Mouse (Mus musculus) frontal cortex, adult 2 months (tissue): ENCODE measurements around the gene Pgf. TPM values are rescaled to one million over a fixed set of nuclear protein-coding genes. Genes with fewer than 3 reads are reported as not detected.
"Not testable (repeated sequence)": the region's sequence is repeated elsewhere in the genome, so short reads cannot be mapped to it uniquely, and the experiment has no call there.

Experiments
- DNase-seq, 2 experiments: peaks; one replicate each; pipeline ENCODE4 v3.0.0; 2022; ENCODE audit warnings: low spot score in 1 of 2; ENCODE audit errors: extremely low spot score in 1 of 2
- polyA plus RNA-seq: library from polyadenylated mRNA; depleted of rRNA; stranded (reverse); fragments of >200 nt; gene quantifications from 2 replicates; pipeline ENCODE4 v1.2.3, GENCODE M21; 2012

The Pgf gene
- polyA plus RNA-seq, 1 experiment: 4.0 TPM

GRCm38 (mm10) chr12:85159592-85159991, 18.0 kb downstream of the Pgf start:
- no peak for DNase-seq

DNA sequence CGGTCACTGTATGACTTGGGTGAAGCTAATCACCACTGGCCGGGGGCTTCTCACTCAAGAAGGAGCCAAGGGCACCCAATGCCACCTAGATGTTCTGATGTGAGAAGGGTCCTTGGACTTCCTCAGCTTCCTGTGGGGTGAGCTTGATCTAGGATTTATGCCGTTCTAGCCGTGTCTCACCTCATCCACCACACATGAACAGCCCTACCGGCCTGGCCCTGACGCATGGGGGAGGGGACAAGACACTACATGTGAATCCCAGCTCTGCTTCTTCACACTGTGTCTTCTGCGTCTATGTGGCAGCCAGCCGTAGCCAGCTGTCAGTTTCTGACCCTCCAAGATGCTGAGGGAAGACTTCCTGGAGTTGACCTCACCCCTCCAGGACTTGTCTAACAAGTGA, 18.8 kb downstream of the Pgf start:
- no peak for DNase-seq

DNA sequence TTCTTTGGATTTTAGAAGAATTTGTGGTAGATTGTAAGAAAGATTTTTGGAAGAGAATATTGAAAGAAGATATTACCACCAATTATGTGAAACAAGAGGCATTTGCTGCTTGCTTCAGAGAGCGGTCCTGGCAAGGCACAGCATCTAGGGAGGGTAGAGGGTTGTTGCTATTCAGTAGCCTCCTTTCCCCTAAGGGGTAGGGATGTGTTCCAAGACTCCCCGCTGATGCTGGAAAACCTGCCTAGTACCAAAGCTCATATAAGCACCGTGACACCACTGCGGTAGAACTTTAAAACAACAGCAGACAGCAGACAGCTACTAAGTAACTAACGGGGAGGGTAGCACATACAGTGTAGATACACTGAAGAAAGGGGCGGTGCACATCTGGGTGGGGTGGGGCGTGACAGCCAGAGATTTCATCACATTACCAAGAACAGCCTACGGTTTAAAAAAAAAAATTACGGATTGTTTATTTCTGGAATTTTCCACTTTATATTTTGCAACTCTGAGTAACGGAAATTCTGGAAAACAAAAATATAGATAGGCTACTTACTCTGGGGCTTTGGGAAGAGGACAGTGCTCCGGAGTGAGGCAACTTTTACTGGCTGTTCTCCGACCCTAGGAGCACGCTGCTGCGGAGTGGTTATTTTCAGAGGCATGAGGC, 19.7 kb downstream of the Pgf start:
- DNase-seq: no peak

- no peak for DNase-seq
Observed at GRCm38 (mm10) chr12:85156324-85156723, 21.3 kb downstream of the Pgf start.

DNA sequence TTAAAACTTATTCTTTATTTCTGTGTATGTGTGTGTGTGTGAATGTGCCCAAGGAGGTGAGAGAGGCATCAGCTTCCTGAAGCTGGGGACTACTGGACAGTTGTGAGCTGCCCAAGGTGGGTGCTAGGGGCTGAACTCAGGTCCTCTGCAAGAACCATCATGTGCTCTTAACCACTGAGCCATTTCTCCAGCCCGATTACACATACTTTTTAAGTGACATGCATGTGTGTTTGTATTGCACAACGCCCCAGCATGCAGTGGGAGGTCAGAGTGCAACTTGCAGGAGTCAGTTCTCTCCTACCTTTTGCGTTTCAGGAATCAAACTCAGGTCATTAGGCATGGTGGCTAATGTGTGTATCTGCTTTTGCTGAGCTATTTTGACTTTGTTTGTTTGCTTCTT, 24.6 kb downstream of the Pgf start:
- DNase-seq: no peak

DNA sequence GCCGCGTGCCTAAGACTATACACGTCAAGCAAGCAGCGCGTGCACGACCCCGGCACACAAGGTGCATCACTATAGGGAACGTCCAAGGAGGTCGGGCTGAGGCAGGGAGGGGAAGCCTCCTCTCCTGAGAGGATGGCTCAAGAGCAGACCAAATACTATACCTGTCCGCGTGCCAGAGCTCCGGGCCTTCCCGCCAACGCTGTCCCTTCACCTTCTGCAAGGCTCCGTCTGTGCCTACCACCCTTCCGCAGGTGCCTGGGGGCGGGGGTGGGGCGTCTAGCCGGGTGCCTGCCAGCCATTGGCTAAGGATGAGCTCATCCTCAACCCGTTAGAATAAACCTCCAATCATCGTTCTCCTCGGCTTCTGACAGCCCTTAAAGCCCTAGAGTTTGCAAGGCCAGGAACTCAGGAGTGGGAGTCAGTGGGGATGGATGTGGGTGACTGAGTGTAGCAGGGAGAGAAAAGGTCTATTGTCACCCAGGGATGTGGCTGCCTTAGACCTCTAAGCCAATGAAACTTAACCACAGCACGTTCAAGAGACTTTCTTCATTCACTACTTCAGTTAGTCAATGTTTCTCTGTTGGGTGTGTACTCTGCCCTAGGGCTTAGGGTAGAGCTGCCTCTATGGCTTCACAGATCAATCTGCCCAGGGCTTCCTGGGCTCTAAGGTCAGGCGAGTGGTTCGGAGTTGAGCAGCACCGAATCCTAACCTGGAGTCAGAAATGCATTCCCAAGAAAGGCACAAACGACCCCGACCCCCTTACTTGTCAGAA, 26.4 kb downstream of the Pgf start, which contains the start of gene Rps6kl1:
Gene Rps6kl1, minus strand, starts transcription at position 263 of the 773 bp plus-strand sequence.
- DNase-seq: peak; percentile 77 to 82

- no peak for DNase-seq
Observed at GRCm38 (mm10) chr12:85150321-85151001, 27.1 kb downstream of the Pgf start.

DNA sequence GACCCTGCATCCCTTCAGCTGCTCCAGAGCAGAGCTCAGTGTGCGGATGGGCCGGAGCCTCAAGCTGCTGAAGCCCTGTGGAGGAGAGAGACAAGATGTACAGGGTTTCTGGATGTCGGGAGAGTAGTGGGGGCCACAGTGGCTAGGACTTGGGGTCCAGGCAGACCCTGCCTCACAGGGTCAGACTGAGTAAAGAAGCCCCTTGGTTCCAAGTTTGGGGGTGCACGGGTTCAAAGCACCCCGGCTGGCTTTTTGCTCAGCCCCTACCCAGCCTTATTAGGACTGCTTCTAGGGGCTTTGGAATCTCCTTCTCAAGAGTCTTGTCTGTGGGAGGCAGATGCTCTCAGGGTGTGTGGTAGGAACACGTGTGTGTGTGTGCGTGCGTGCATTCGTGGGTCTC, 30.7 kb downstream of the Pgf start:
- no peak for DNase-seq

GRCm38 (mm10) chr12:85146355-85146754, 31.2 kb downstream of the Pgf start:
- no peak for DNase-seq

DNA sequence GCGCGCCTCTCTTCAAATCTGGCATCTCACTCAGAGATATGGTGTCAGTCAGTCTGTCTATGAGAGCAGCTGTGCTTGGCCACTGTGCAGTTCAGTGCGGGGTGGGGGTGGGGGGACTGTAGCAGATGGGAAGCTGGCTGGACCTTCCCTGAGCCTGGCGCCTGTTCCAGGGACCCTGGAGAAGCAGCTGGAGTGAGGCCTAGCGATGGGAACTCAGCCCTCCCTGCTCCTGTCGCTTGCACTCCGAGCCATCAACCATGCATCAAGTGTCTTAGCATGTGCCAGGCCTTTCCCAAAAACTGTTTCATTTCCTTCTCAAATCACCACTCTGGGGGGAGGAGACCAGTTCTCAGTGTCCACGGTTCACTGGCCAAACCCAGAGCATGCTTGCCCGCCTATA, 32.0 kb downstream of the Pgf start:
- DNase-seq: no peak

- DNase-seq: no peak
Observed at GRCm38 (mm10) chr12:85144821-85145220, 32.8 kb downstream of the Pgf start.

DNA sequence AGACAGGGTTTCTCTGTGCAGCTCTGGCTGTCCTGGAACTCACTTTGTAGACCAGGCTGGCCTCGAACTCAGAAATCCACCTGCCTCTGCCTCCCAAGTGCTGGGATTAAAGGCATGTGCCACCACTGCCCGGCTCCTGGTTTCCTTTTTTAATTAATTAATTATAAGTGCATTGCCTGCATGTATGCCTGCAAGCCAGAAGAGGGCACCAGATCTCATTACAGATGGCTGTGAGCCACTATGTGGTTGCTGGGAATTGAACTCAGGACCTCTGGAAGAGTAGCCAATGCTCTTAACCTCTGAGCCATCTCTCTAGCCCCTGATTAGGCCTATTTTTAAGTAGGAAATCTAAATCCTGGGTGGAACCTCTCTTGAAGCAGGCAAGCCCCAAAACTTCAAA, 33.3 kb downstream of the Pgf start:
- DNase-seq: not testable (repeated sequence)

GRCm38 (mm10) chr12:85142803-85143202, 34.8 kb downstream of the Pgf start:
- peak; percentile 66 to 91 for DNase-seq

DNA sequence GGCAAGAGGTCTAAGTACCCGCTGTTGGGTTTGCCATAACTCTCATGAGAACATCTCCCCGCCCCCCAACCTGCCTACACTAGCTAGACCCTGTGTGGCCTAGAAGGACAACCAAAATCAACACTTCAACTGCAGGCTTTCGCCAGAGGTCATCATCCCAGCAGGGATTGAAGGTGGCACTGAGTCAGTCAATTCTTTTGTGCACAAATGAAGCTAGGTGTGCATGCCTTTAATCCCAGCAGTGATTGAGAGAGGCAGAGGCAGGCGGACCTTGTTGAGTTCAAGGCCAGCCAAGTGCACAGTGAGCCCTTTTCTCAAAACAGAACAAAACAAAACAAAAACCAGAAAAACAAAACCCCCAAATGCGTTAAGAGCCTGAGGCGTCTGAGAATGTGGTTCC, 36.5 kb downstream of the Pgf start:
- DNase-seq: no peak

DNA sequence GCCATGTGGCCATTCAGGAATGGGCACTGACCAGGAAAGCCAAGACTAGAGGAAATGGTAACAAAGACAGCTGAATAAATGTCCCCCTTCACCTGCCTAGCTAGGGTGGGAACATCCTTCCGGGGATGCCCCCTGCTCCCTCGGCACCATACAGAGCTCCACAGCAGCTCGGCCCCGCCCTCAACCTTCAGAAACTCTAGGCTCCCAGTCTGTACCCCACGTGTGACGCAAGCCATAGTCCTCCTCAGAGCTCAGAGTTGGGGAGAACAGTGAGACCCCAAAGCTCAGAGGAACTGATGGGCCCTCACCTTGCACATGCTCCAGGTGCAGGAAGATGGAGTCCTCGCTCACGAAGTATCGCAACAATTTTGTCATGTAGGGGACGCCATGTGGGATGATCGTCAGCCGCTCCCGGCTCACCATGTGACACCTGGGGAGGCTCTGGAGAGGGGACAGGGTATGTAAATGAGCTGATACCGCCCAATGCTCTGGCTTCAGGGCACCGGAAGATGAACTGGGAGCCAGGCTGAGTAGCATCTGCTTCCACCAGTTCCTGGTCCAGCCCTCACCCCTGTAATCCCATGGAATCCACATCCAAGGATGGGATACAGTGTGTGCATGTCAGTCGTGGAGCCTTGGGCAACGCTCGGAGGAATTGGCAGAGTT, 37.4 kb downstream of the Pgf start:
- DNase-seq: no peak

GRCm38 (mm10) chr12:85136627-85137026, 41.0 kb downstream of the Pgf start:
- no peak for DNase-seq

DNA sequence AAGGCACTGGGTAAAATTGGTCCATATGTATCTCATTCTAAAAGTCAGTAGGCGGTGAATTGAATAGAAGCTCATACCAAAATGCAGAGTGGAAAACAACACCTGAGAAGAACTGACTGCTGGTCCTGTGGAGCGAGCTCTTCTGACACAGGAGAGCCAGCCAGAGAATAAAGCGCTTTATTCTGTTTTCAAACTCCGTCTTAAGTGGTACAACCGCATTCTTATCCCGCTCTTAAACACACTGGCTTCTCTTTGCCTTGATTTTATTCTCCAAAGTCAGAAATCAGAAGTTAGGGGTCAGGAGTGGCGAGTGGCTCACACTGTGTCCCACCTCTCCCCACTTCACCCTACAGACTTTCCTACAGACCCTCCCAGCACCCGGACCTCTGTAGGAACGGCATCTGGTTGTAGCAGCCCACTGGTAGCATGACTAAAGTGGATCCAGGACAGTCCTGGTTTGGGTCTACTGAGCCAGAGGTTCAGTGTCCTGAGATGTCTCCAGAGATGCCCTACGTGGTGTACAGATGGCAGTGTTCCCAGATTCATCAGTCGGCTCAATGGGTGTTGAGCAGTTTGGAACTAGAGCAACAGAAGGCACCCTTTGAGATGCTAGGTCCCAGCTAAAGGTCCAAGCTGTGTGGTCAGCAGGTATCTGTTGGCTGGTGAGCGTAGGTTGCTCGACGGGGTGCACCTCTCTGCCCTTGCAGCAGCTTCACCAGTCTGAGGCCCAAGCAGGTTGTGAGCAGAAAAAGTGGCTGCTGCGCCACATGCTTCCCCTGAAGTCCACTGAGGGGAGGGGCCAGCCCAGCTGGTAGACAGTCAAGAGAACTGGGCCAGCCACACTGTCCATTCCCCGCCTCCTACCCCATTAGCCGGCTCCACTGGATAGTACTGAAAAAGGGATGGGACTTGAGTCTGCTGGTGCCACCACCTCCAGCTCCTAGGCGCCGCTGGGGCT, 41.8 kb downstream of the Pgf start:
- DNase-seq: no peak

GRCm38 (mm10) chr12:85134043-85134794, 43.4 kb downstream of the Pgf start:
- no peak for DNase-seq

GRCm38 (mm10) chr12:85131361-85131760, 46.2 kb downstream of the Pgf start:
- no peak for DNase-seq
